Mouse (Mus musculus) intestine, postnatal 0 days (tissue): Measurements from ENCODE around the gene Slc26a11. TPM values are rescaled to one million over a fixed set of nuclear protein-coding genes. Genes with fewer than 3 reads are reported as not detected.
A peak's percentile ranks its signal among the peaks of the same experiment; 100 is the strongest.
"Not testable (repeated sequence)": the region's sequence is repeated elsewhere in the genome, so short reads cannot be mapped to it uniquely, and the experiment has no call there.

Experiments used
- ATAC-seq: fragments of 200-750 bp; cut with Nextera tagmentation; 2 replicates; pipeline ENCODE4 v1.8.0; 2017; ENCODE audit warnings: mild to moderate bottlenecking, moderate TSS enrichment, moderate library complexity
- H3K27ac ChIP-seq: fragments of 300-500 bp; sonication (generic); 2 replicates; pipeline ENCODE4 v1.5.1; 2014; ENCODE audit warnings: mild to moderate bottlenecking, low read depth, low read length, moderate library complexity
- H3K27me3 ChIP-seq: fragments of 300-500 bp; sonication (generic); replicated peaks from 2 replicates; pipeline ENCODE4 v1.6.1; 2014; ENCODE audit warnings: low read length, mixed read lengths; ENCODE audit not compliant: control insufficient read depth, insufficient read depth
- H3K36me3 ChIP-seq: fragments of 300-500 bp; sonication (generic); 2 replicates; pipeline ENCODE4 v1.6.1; 2014; ENCODE audit warnings: mild to moderate bottlenecking, moderate library complexity; ENCODE audit not compliant: control insufficient read depth, insufficient read depth
- H3K4me1 ChIP-seq: fragments of 300-500 bp; sonication (generic); replicated peaks from 2 replicates; pipeline ENCODE4 v1.6.1; 2014; ENCODE audit warnings: antibody characterized with exemption, low read length, mixed read lengths; ENCODE audit not compliant: control insufficient read depth, insufficient read depth
- H3K4me2 ChIP-seq: fragments of 300-500 bp; sonication (generic); replicated peaks from 2 replicates; pipeline ENCODE4 v1.6.1; 2014; ENCODE audit warnings: low read depth, mild to moderate bottlenecking, moderate library complexity
- H3K4me3 ChIP-seq: fragments of 300-500 bp; sonication (generic); 2 replicates; pipeline ENCODE4 v1.5.1; 2014; ENCODE audit warnings: low read depth, low read length
- H3K9ac ChIP-seq: fragments of 300-500 bp; sonication (generic); 2 replicates; pipeline ENCODE4 v1.6.1; 2014; ENCODE audit warnings: mild to moderate bottlenecking, low read depth, low read length
- H3K9me3 ChIP-seq: fragments of 300-500 bp; sonication (generic); 2 replicates; pipeline ENCODE4 v1.6.1; 2016; ENCODE audit warnings: mixed run types; ENCODE audit not compliant: control insufficient read depth
- CTCF ChIP-seq: sonication (generic); IDR thresholded peaks from 2 replicates; pipeline ENCODE4 v1.5.1; 2016; ENCODE audit warnings: low read depth, mild to moderate bottlenecking, control low read depth, antibody characterized with exemption, moderate library complexity
- WGBS: fragments of 180-500 bp; shearing (Covaris S2); extraction: QIAGEN DNeasy Blood & Tissue Kit; methylation state at CpG from one replicate; pipeline ENCODE4 v1.1.7; 2014; 5-methylcytosine and 5-hydroxymethylcytosine counted together
- polyA plus RNA-seq: library from polyadenylated mRNA; unstranded; fragments of >200 nt; fragmentation: Nextera tagmentation; extraction: Ambion mirVana; gene quantifications from 2 replicates; pipeline ENCODE4 v1.2.1, GENCODE M21; 2015

Gene Slc26a11
- polyA plus RNA-seq, 1 experiment from 2014 or later = 6.7 TPM

GRCm38 (mm10) chr11:119386306-119386705 is 30.9 kb downstream of the Slc26a11 start:
- ATAC-seq = no peak
- Histone ChIP-seq H3K36me3 (no peaks in the 10 kb centered on the region), H3K9me3 (no peaks in the 10 kb centered on the region), H3K4me2 (no peak overlapping the region), H3K4me3 (no peak overlapping the region), H3K4me1 (no peaks in the 10 kb centered on the region), H3K9ac (no peak overlapping the region), H3K27ac (no peak overlapping the region), H3K27me3 (no peaks in the 10 kb centered on the region)
- 86% methylated on average over 5 of the region's 5 CpGs for WGBS
- no peak for TF ChIP-seq CTCF

GRCm38 (mm10) chr11:119387273-119387672 is 31.9 kb downstream of the Slc26a11 start:
- ATAC-seq, H3K9me3 ChIP-seq, H3K4me1 ChIP-seq, H3K9ac ChIP-seq, H3K27ac ChIP-seq, H3K4me2 ChIP-seq, H3K36me3 ChIP-seq, H3K27me3 ChIP-seq, H3K4me3 ChIP-seq: not testable (repeated sequence)
- 20% methylated on average over 3 of the region's 3 CpGs for WGBS

GRCm38 (mm10) chr11:119389851-119390270 is 34.5 kb downstream of the Slc26a11 start:
- under 1% methylated on average over 35 of the region's 35 CpGs for WGBS
- H3K4me3 ChIP-seq = peak overlapping the region; percentile 66
- H3K4me2 ChIP-seq = peak overlapping the region; percentile 83
- peak overlapping the region; percentile 77 for H3K9ac ChIP-seq
- H3K4me1 ChIP-seq = 0 out of 2 replicates have a peak, but pooled peaks cover 4% of the 10 kb centered on the region
- peak; percentile 76 for TF ChIP-seq CTCF
- H3K36me3 ChIP-seq = no peaks in the 10 kb centered on the region
- ATAC-seq = peak; percentile 24
- no peaks in the 10 kb centered on the region for H3K9me3 ChIP-seq
- H3K27me3 ChIP-seq = no peaks in the 10 kb centered on the region
- peak overlapping the region; percentile 90 for H3K27ac ChIP-seq

GRCm38 (mm10) chr11:119390271-119391231 is 35.2 kb downstream of the Slc26a11 start:
- H3K36me3 ChIP-seq = no peaks in the 10 kb centered on the region
- WGBS = 4% methylated on average over 53 of the region's 53 CpGs
- H3K27me3 ChIP-seq = no peaks in the 10 kb centered on the region
- H3K4me1 ChIP-seq = peaks cover 4% of the 10 kb centered on the region; the same call in 1 of the 2 replicates
- no peaks in the 10 kb centered on the region for H3K9me3 ChIP-seq
- peak overlapping the region; percentile 83 for H3K4me2 ChIP-seq
- peak overlapping the region; percentile 77 for H3K9ac ChIP-seq
- peak overlapping the region; percentile 90 for H3K27ac ChIP-seq
- peak; percentile 36 for ATAC-seq
- H3K4me3 ChIP-seq = peak overlapping the region; percentile 66
- TF ChIP-seq CTCF = no peak

GRCm38 (mm10) chr11:119391386-119392000 is 36.1 kb downstream of the Slc26a11 start:
- TF ChIP-seq CTCF = no peak
- H3K4me3 ChIP-seq = peak overlapping the region; percentile 66
- H3K4me2 ChIP-seq = peak overlapping the region; percentile 83
- peaks cover 9% of the 10 kb centered on the region for H3K36me3 ChIP-seq
- H3K4me1 ChIP-seq = peaks cover 4% of the 10 kb centered on the region; the same call in 1 of the 2 replicates
- WGBS = 39% methylated on average over 7 of the region's 7 CpGs
- 0 out of 2 replicates have a peak overlapping the region, but pooled peaks have one; percentile 7 for H3K9ac ChIP-seq
- no peaks in the 10 kb centered on the region for H3K9me3 ChIP-seq
- 0 out of 2 replicates have a peak, but pooled peaks have one; percentile 0 for ATAC-seq
- H3K27me3 ChIP-seq = no peaks in the 10 kb centered on the region
- H3K27ac ChIP-seq = peak overlapping the region; percentile 89

- peak; percentile 69 for ATAC-seq
- H3K4me2 ChIP-seq = peak overlapping the region; percentile 83
- H3K36me3 ChIP-seq = peaks cover 13% of the 10 kb centered on the region
- H3K4me3 ChIP-seq = peak overlapping the region; percentile 62
- 5% methylated on average over 12 of the region's 12 CpGs for WGBS
- no peaks in the 10 kb centered on the region for H3K9me3 ChIP-seq
- no peak for TF ChIP-seq CTCF
- H3K4me1 ChIP-seq = peaks cover 4% of the 10 kb centered on the region; the same call in 1 of the 2 replicates
- H3K9ac ChIP-seq = peak overlapping the region; percentile 32; the same call in 1 of the 2 replicates
- no peaks in the 10 kb centered on the region for H3K27me3 ChIP-seq
- H3K27ac ChIP-seq = peak overlapping the region; percentile 89
Observed at GRCm38 (mm10) chr11:119392001-119392614, 36.8 kb downstream of the Slc26a11 start.
